In genomic region chr16:16542956-16543441, GRCm38 (mm10) we compare ENCODE assay signal across 10 mouse cellular contexts. TPM values are rescaled to one million over a fixed set of nuclear protein-coding genes. Genes with fewer than 3 reads are reported as not detected.
A peak's percentile ranks its signal among the peaks of the same experiment; 100 is the strongest.
DNase-seq lines count a peak whose midpoint lies in the region; ATAC-seq and TF ChIP-seq lines count a peak whose summit lies in the region.
"Had no signal": no experiment of that assay in that cellular context is flagged by ENCODE, and none has a peak within 500 bp of the region (broad histone marks: within the 10 kb centered on the region; RNA-seq: fewer than 3 reads in every experiment).

No protein-coding gene starts in this region.

- TF ChIP-seq CTCF in heart, adult 2 months (IDR thresholded peaks at IDR 0.05) = no peak
- no peak for TF ChIP-seq CTCF in bone marrow macrophage, adult 2 months (IDR thresholded peaks at IDR 0.05; ENCODE audit: low read depth, low read length)

- no peaks in the 10 kb centered on the region for H3K27me3 ChIP-seq in heart, adult 2 months (ENCODE audit: control insufficient read depth, insufficient read depth, low read length)
- no peaks in the 10 kb centered on the region for H3K27me3 ChIP-seq in heart, embryonic 11.5 days (ENCODE audit: control insufficient read depth, insufficient read depth, low read length)
- H3K27me3 ChIP-seq in heart, embryonic 15.5 days = no peaks in the 10 kb centered on the region
- H3K27me3 ChIP-seq in neural tube, embryonic 15.5 days (replicated peaks) = no peaks in the 10 kb centered on the region
- H3K27me3 ChIP-seq: CH12.LX; megakaryocyte, embryonic 14.5 days had no signal

- DNase-seq in heart, adult 2 months = peak; percentile 37 to 49
- DNase-seq in cerebellum, adult 18-20 months = peak; percentile 76 to 83
- no peak for DNase-seq in layer of hippocampus, postnatal 25 days (ENCODE audit: extremely low spot score in 1 of 2, low spot score in 1 of 2)
- no peak for DNase-seq in embryo, embryonic 10 days (ENCODE audit: low spot score)

- peak overlapping the region; percentile 68 for H3K27ac ChIP-seq in heart, adult 2 months
- no peak overlapping the region for H3K27ac ChIP-seq in heart, embryonic 11.5 days (ENCODE audit: low read depth, low read length)
- peak overlapping the region; percentile 30 for H3K27ac ChIP-seq in bone marrow macrophage, adult 2 months (ENCODE audit: insufficient read depth, low read depth, low read length)
- peak overlapping the region; percentile 65 for H3K27ac ChIP-seq in heart, embryonic 15.5 days
- no peak overlapping the region for H3K27ac ChIP-seq in neural tube, embryonic 15.5 days (replicated peaks)

- no peak for TF ChIP-seq EP300 in heart, adult 2 months (IDR thresholded peaks at IDR 0.05; ENCODE audit: insufficient read depth, low read depth, low read length)

- peaks cover 6% of the 10 kb centered on the region for H3K4me1 ChIP-seq in heart, adult 2 months (ENCODE audit: control insufficient read depth, insufficient read depth, low read length)
- 0 out of 2 replicates have a peak, but pooled peaks cover 2% of the 10 kb centered on the region for H3K4me1 ChIP-seq in heart, embryonic 11.5 days (ENCODE audit: control insufficient read depth, insufficient read depth, low read length)
- peaks cover 36% of the 10 kb centered on the region for H3K4me1 ChIP-seq in bone marrow macrophage, adult 2 months (ENCODE audit: control insufficient read depth, insufficient read depth, low read length)
- peaks cover 11% of the 10 kb centered on the region for H3K4me1 ChIP-seq in heart, embryonic 15.5 days (replicated peaks)
- H3K4me1 ChIP-seq in neural tube, embryonic 15.5 days = 0 out of 2 replicates have a peak, but pooled peaks cover 8% of the 10 kb centered on the region

- no peak for TF ChIP-seq POLR2A in heart, adult 2 months (IDR thresholded peaks at IDR 0.05; ENCODE audit: insufficient read depth, low read depth, low read length)
- no peak for TF ChIP-seq POLR2A in bone marrow macrophage, adult 2 months (IDR thresholded peaks at IDR 0.05; ENCODE audit: borderline replicate concordance, low read depth, low read length)

- 4% methylated on average over 3 of the region's 3 CpGs for WGBS in heart, adult 2 months
- 39% methylated on average over 3 of the region's 3 CpGs for WGBS in heart, embryonic 11.5 days (ENCODE audit: insufficient replicate concordance)
- WGBS in heart, embryonic 15.5 days = 29% methylated on average over 3 of the region's 3 CpGs
- WGBS in neural tube, embryonic 15.5 days = 70% methylated on average over 3 of the region's 3 CpGs

- no peaks in the 10 kb centered on the region for H3K9me3 ChIP-seq in heart, embryonic 11.5 days (replicated peaks; ENCODE audit: control insufficient read depth, low read length)
- no peaks in the 10 kb centered on the region for H3K9me3 ChIP-seq in heart, embryonic 15.5 days (replicated peaks)
- H3K9me3 ChIP-seq in neural tube, embryonic 15.5 days (replicated peaks) = no peaks in the 10 kb centered on the region
- H3K9me3 ChIP-seq: megakaryocyte, embryonic 14.5 days had no signal

- H3K4me3 ChIP-seq in heart, adult 2 months = no peak overlapping the region
- H3K4me3 ChIP-seq in heart, embryonic 11.5 days (ENCODE audit: low read depth, low read length) = no peak overlapping the region
- H3K4me3 ChIP-seq in bone marrow macrophage, adult 2 months (ENCODE audit: insufficient read depth, low read length) = no peak overlapping the region
- H3K4me3 ChIP-seq in heart, embryonic 15.5 days = no peak overlapping the region
- no peak overlapping the region for H3K4me3 ChIP-seq in neural tube, embryonic 15.5 days (replicated peaks)
- H3K4me3 ChIP-seq: megakaryocyte, embryonic 14.5 days had no signal

- no peaks in the 10 kb centered on the region for H3K79me2 ChIP-seq in heart, adult 2 months (replicated peaks; ENCODE audit: control insufficient read depth, insufficient read depth, low read length)

- ATAC-seq in heart, embryonic 11.5 days (replicated peaks; ENCODE audit: insufficient number of reproducible peaks, low FRiP score, low TSS enrichment) = no peak
- no peak for ATAC-seq in heart, embryonic 15.5 days (replicated peaks; ENCODE audit: insufficient number of reproducible peaks, insufficient read depth, low FRiP score, low read depth)
- no peak for ATAC-seq in neural tube, embryonic 15.5 days (ENCODE audit: low FRiP score)

- H3K36me3 ChIP-seq in heart, adult 2 months (ENCODE audit: control insufficient read depth, insufficient read depth, low read length) = peaks cover 2% of the 10 kb centered on the region; the same call in 1 of the 2 replicates
- H3K36me3 ChIP-seq in heart, embryonic 11.5 days (ENCODE audit: control insufficient read depth, insufficient read depth, low read length) = no peaks in the 10 kb centered on the region
- H3K36me3 ChIP-seq in heart, embryonic 15.5 days = no peaks in the 10 kb centered on the region
- peaks cover 3% of the 10 kb centered on the region; the same call in 1 of the 2 replicates for H3K36me3 ChIP-seq in neural tube, embryonic 15.5 days

- H3K4me2 ChIP-seq in heart, embryonic 11.5 days = no peak overlapping the region
- no peak overlapping the region for H3K4me2 ChIP-seq in heart, embryonic 15.5 days
- H3K4me2 ChIP-seq in neural tube, embryonic 15.5 days = no peak overlapping the region

- H3K9ac ChIP-seq in heart, adult 2 months (ENCODE audit: low read depth, low read length) = no peak overlapping the region
- no peak overlapping the region for H3K9ac ChIP-seq in heart, embryonic 11.5 days (ENCODE audit: low read depth, low read length)
- no peak overlapping the region for H3K9ac ChIP-seq in heart, embryonic 15.5 days
- H3K9ac ChIP-seq in neural tube, embryonic 15.5 days (replicated peaks) = no peak overlapping the region

- intact Hi-C loops in heart, adult 2 months (cut with DNase I) = no loop called here

RNA-seq across cellular contexts. Expression of gene Fgd4, which starts 57.4 kb away (rescaled TPM):
- 10 to 100 TPM; 41.7 to 44.8 TPM for total RNA-seq in heart, adult 2 months (2021)
- polyA plus RNA-seq in heart, adult 2 months (2012; rRNA removed) = 4.9 and 12.0 TPM in 2 replicates
- polyA plus RNA-seq in heart, embryonic 11.5 days (2014; fragmentation: Nextera tagmentation; extraction: Ambion mirVana) = 9.2 and 11.3 TPM in 2 replicates
- polyA plus RNA-seq in bone marrow macrophage, adult 2 months (2012; ENCODE audit: insufficient read depth, insufficient read length, missing spikeins) = 90.8 and 97.9 TPM in 2 replicates
- polyA plus RNA-seq in heart, embryonic 15.5 days (2015; fragmentation: Nextera tagmentation; extraction: Ambion mirVana) = 9.0 and 10.3 TPM in 2 replicates
- 14.8 and 17.4 TPM in 2 replicates for polyA plus RNA-seq in neural tube, embryonic 15.5 days (2015; fragmentation: Nextera tagmentation; extraction: Ambion mirVana)
- total RNA-seq in layer of hippocampus, postnatal 25 days (2021) = 10 to 100 TPM; 48.0 to 53.3 TPM

Comparison
In these comparisons a context has a peak if more than half of its experiments do, and no peak if none do; other contexts are left out.
1. H3K27ac ChIP-seq: peak in heart, adult 2 months (single experiment), bone marrow macrophage, adult 2 months (single experiment) and heart, embryonic 15.5 days (single experiment); none in heart, embryonic 11.5 days (single experiment) and neural tube, embryonic 15.5 days (single experiment).
2. DNase-seq: peak in heart, adult 2 months (2 of 2) and cerebellum, adult 18-20 months (2 of 2); none in layer of hippocampus, postnatal 25 days (0 of 2) and embryo, embryonic 10 days (single experiment).